Mouse (Mus musculus): ENCODE results near the gene Gse1.

DNA sequence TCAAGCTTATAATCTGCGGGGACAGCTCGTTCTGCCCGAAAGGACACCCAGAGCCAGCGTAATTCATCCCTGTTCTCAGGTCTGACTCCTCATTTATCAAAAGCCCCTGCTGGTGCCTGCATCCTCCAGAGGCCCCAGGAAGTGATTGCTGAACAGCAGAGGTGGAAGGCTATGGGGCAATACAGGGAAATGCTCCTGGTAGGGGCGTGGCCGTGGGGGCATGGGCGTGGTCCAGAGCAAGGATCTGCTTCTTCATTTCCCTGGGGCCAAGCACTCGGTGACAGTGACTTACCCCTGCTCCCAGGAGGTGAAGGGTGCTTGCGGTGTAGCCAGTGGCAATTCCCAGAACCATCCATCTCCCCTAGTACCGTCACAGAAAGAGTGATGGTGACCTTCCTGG, 217.0 kb downstream of the Gse1 start:
- TF ChIP-seq POLR2A (IDR thresholded peaks at IDR 0.05; ENCODE audit: insufficient read depth, low read depth, low read length) (no peak), EP300 (IDR thresholded peaks at IDR 0.05; ENCODE audit: insufficient read depth, low read depth, low read length) (no peak)

All from heart, adult 2 months (tissue).